In the genomic region with DNA sequence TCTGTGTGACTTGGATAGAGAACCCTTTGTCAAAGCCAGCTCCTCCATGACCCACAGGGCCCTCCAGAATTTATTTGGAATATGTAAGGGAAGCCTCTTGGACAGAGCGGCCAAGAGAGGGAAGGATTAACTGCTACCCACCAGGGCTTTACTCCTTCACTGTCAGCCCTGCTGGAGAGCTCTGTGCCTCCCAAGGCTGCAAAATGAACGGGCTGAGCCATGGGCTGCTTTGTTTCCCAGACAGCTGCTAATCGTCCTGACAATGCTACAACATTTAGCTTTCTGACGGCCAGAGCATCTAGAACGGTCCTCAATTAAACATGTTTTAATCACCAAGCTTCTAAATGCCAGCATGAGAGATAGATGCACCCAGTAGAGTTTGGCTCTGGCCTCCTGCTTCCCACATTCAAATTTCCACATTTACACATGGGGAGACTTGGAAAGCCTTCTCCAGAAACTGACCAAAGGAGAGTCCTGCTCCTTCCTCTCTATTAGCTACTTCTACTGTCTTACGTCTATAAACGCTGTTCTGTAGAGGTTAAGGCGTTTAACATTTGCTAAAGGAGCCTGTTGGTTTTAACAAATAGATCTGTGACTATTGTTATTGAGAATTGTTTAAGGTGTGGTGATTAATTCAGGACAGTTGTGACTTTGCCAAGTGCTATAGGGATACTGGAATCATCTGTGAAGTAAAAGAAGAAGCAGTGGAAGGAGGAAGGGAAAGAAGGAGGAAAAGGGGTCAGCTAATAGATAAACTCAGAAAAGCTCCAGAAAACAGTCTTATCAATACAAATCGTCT, we compare ENCODE assay signal across 12 mouse cellular contexts.
A peak's percentile ranks its signal among the peaks of the same experiment; 100 is the strongest.
DNase-seq lines count a peak whose midpoint lies in the region; ATAC-seq and TF ChIP-seq lines count a peak whose summit lies in the region.
"Had no signal": no experiment of that assay in that cellular context is flagged by ENCODE, and none has a peak within 500 bp of the region (broad histone marks: within the 10 kb centered on the region; RNA-seq: fewer than 3 reads in every experiment).

No protein-coding gene starts in this region.

- no peak for TF ChIP-seq POLR2A in brain, embryonic 14.5 days (IDR thresholded peaks at IDR 0.05; ENCODE audit: borderline replicate concordance, extremely low read depth, insufficient read depth, insufficient read length, poor library complexity, severe bottlenecking)

- no peak for TF ChIP-seq CTCF in brain, embryonic 14.5 days (IDR thresholded peaks at IDR 0.05; ENCODE audit: borderline replicate concordance, extremely low read depth, insufficient read depth, insufficient read length)

- no peak for ATAC-seq in erythroblast, adult 5-6 weeks (replicated peaks; ENCODE audit: low FRiP score, poor library complexity, severe bottlenecking)

- peak; percentile 9 for DNase-seq in gastrocnemius, postnatal 25 days
- DNase-seq in gastrocnemius, postnatal 10 days = no peak
- peak; percentile 6 for DNase-seq in lung, postnatal 10 days
- DNase-seq in lung, postnatal 14 days = no peak
- DNase-seq in brain, embryonic 14.5 days (ENCODE audit: low read depth) = peak; percentile 44
- no peak for DNase-seq in urinary bladder, postnatal 10 days (ENCODE audit: low spot score)
- DNase-seq: adrenal gland, postnatal 25 days; cerebellum, adult 9-10 months; kidney, adult 2 months; retina, postnatal 1 day; thymus, postnatal 14 days had no signal

Comparison
In these comparisons a context has a peak if more than half of its experiments do, and no peak if none do; other contexts are left out.
1. DNase-seq: peak in gastrocnemius, postnatal 25 days (single experiment), lung, postnatal 10 days (single experiment) and brain, embryonic 14.5 days (single experiment); none in gastrocnemius, postnatal 10 days (single experiment), lung, postnatal 14 days (single experiment) and urinary bladder, postnatal 10 days (single experiment).